8 mouse cellular contexts compared by ENCODE assay signal in genomic region chr17:32829540-32830417, GRCm38 (mm10). TPM values are rescaled to one million over a fixed set of nuclear protein-coding genes. Genes with fewer than 3 reads are reported as not detected.
A peak's percentile ranks its signal among the peaks of the same experiment; 100 is the strongest.
DNase-seq lines count a peak whose midpoint lies in the region; ATAC-seq and TF ChIP-seq lines count a peak whose summit lies in the region.

Zfp799 (minus strand) TSS chr17:32830261.

- peak within 1 kb of the TSS; percentile 85 for H3K4me3 ChIP-seq in G1E (ENCODE audit: low read depth, low read length)
- peak within 1 kb of the TSS; percentile 100 for H3K4me3 ChIP-seq in cerebellum, adult 2 months (replicated peaks; ENCODE audit: insufficient read depth, low read depth, low read length)
- H3K4me3 ChIP-seq in forebrain, postnatal 0 days (ENCODE audit: low read depth, low read length), result peak within 1 kb of the TSS; percentile 82
- H3K4me3 ChIP-seq in lung, embryonic 15.5 days, result peak within 1 kb of the TSS; percentile 81

- peaks cover 6% of the 10 kb centered on the region for H3K4me1 ChIP-seq in G1E (ENCODE audit: insufficient read depth, low read depth, low read length)
- no peaks in the 10 kb centered on the region for H3K4me1 ChIP-seq in cerebellum, adult 2 months (ENCODE audit: control insufficient read depth, insufficient read depth, low read length)
- H3K4me1 ChIP-seq in forebrain, postnatal 0 days (ENCODE audit: insufficient read depth), result peaks cover 6% of the 10 kb centered on the region; the same call in 1 of the 2 replicates
- peaks cover 8% of the 10 kb centered on the region for H3K4me1 ChIP-seq in lung, embryonic 15.5 days

- peak within 1 kb of the TSS; percentile 60 for H3K4me2 ChIP-seq in forebrain, postnatal 0 days (ENCODE audit: low read depth)
- peak within 1 kb of the TSS; percentile 56 for H3K4me2 ChIP-seq in lung, embryonic 15.5 days

- peak; percentile 97 for ATAC-seq in G1E (ENCODE audit: extremely low read depth, insufficient number of reproducible peaks, low FRiP score, poor library complexity, severe bottlenecking)
- peak; percentile 100 for ATAC-seq in forebrain, postnatal 0 days
- ATAC-seq in lung, embryonic 15.5 days (ENCODE audit: borderline replicate concordance, extremely low read depth, low FRiP score, low TSS enrichment), result peak; percentile 98

- H3K36me3 ChIP-seq in G1E (replicated peaks), result peaks cover 17% of the 10 kb centered on the region
- no peaks in the 10 kb centered on the region for H3K36me3 ChIP-seq in forebrain, postnatal 0 days (ENCODE audit: insufficient read depth)
- H3K36me3 ChIP-seq in lung, embryonic 15.5 days, result peaks cover 17% of the 10 kb centered on the region

- no peak for TF ChIP-seq CTCF in G1E (IDR thresholded peaks at IDR 0.05; ENCODE audit: low read depth, low read length)
- no peak for TF ChIP-seq CTCF in cerebellum, adult 2 months (IDR thresholded peaks at IDR 0.05; ENCODE audit: borderline replicate concordance, insufficient read depth, low read depth, low read length)
- TF ChIP-seq CTCF in forebrain, postnatal 0 days (IDR thresholded peaks at IDR 0.05; ENCODE audit: low read depth), result no peak

- peak within 1 kb of the TSS; percentile 75 for H3K27ac ChIP-seq in cerebellum, adult 2 months (ENCODE audit: insufficient read depth, low read length)
- H3K27ac ChIP-seq in forebrain, postnatal 0 days (ENCODE audit: low read depth, low read length), result peak within 1 kb of the TSS; percentile 87
- peak within 1 kb of the TSS; percentile 45 for H3K27ac ChIP-seq in lung, embryonic 15.5 days

- peak within 1 kb of the TSS; percentile 99 for H3K9ac ChIP-seq in forebrain, postnatal 0 days
- H3K9ac ChIP-seq in lung, embryonic 15.5 days, result peak within 1 kb of the TSS; percentile 96

- peak; percentile 72; the same call in 1 of the 2 replicates for TF ChIP-seq POLR2A in cerebellum, adult 2 months (IDR thresholded peaks at IDR 0.05; ENCODE audit: borderline replicate concordance, insufficient read depth, low read length)

- H3K9me3 ChIP-seq in G1E (replicated peaks), result no peaks in the 10 kb centered on the region
- H3K9me3 ChIP-seq in forebrain, postnatal 0 days (ENCODE audit: low read length), result no peaks in the 10 kb centered on the region
- no peaks in the 10 kb centered on the region for H3K9me3 ChIP-seq in lung, embryonic 15.5 days

- DNase-seq in G1E (ENCODE audit: low spot score), result peak; percentile 94
- DNase-seq in cerebellum, adult 2 months, result peak; percentile 83 to 87
- peak; percentile 94 for DNase-seq in forebrain, postnatal 0 days
- peak; percentile 72 for DNase-seq in heart, postnatal 4 days
- DNase-seq in layer of hippocampus, adult 8-10 months (ENCODE audit: low spot score in 2 of 2), result peak; percentile 83 to 88
- DNase-seq in ovary, adult 18-20 months (ENCODE audit: low spot score), result peak; percentile 62
- peak; percentile 85 for DNase-seq in thymus, postnatal 0 days (ENCODE audit: low spot score)

- under 1% methylated on average over 35 of the region's 35 CpGs for WGBS in cerebellum, adult 2 months
- 1% methylated on average over 35 of the region's 35 CpGs for WGBS in forebrain, postnatal 0 days
- WGBS in lung, embryonic 15.5 days, result under 1% methylated on average over 35 of the region's 35 CpGs

- no peaks in the 10 kb centered on the region for H3K27me3 ChIP-seq in G1E (ENCODE audit: insufficient read depth, low read length)
- no peaks in the 10 kb centered on the region for H3K27me3 ChIP-seq in cerebellum, adult 2 months (ENCODE audit: control insufficient read depth, insufficient read depth, low read length)
- H3K27me3 ChIP-seq in forebrain, postnatal 0 days (ENCODE audit: insufficient read depth, low read length), result no peaks in the 10 kb centered on the region
- H3K27me3 ChIP-seq in lung, embryonic 15.5 days, result no peaks in the 10 kb centered on the region

RNA-seq across cellular contexts. Expression of gene Zfp799, which starts in this region (rescaled TPM):
- total RNA-seq in G1E (2014; fragmentation: Nextera tagmentation), result 17.4 and 25.8 TPM in 2 replicates
- total RNA-seq in G1E (2017), result 13.1 and 16.1 TPM in 2 replicates
- polyA plus RNA-seq in G1E (2012), result 0.32 and 2.0 TPM in 2 replicates
- 13.3 and 15.7 TPM in 2 replicates for polyA plus RNA-seq in cerebellum, adult 2 months (2012; rRNA removed)
- total RNA-seq in forebrain, postnatal 0 days (2014; rRNA removed), result 21.9 and 26.3 TPM in 2 replicates
- polyA plus RNA-seq in forebrain, postnatal 0 days (2015; fragmentation: Nextera tagmentation; extraction: Ambion mirVana), result 10.2 and 14.3 TPM in 2 replicates
- total RNA-seq in heart, postnatal 4 days (2021), result 10 to 100 TPM; 13.5 to 13.7 TPM
- 10 to 100 TPM; 27.5 to 36.6 (median 30.4) TPM for total RNA-seq in layer of hippocampus, adult 8-10 months (2022)
- 13.7 and 14.9 TPM in 2 replicates for polyA plus RNA-seq in lung, embryonic 15.5 days (2015; fragmentation: Nextera tagmentation; extraction: Ambion mirVana)
- polyA plus RNA-seq in thymus, postnatal 0 days (2015; fragmentation: Nextera tagmentation; extraction: Ambion mirVana), result 7.0 and 7.9 TPM in 2 replicates

Comparison
In these comparisons a context has a peak if more than half of its experiments do, and no peak if none do; other contexts are left out.
1. Peak in every context shown above with its lines: DNase-seq, ATAC-seq, H3K4me3 ChIP-seq and H3K27ac ChIP-seq.